Comparison of ENCODE assay signal across 22 mouse cellular contexts in genomic region chr6:15323099-15323498, GRCm38 (mm10).
"Had no signal": no experiment of that assay in that cellular context is flagged by ENCODE, and none has a peak within 500 bp of the region (broad histone marks: within the 10 kb centered on the region; RNA-seq: fewer than 3 reads in every experiment).

No protein-coding gene starts in this region.

- H3K27ac ChIP-seq: kidney, embryonic 15.5 days; limb, embryonic 12.5 days; limb, embryonic 15.5 days; liver, embryonic 12.5 days; liver, embryonic 15.5 days; lung, embryonic 15.5 days; midbrain, embryonic 10.5 days; midbrain, embryonic 13.5 days; neural tube, embryonic 12.5 days; neural tube, embryonic 15.5 days had no signal

- H3K4me1 ChIP-seq: kidney, embryonic 15.5 days; limb, embryonic 15.5 days; liver, embryonic 12.5 days; liver, embryonic 15.5 days; megakaryocyte, embryonic 14.5 days; midbrain, embryonic 10.5 days; midbrain, embryonic 13.5 days; neural tube, embryonic 12.5 days; neural tube, embryonic 15.5 days had no signal

- H3K27me3 ChIP-seq: kidney, embryonic 15.5 days; limb, embryonic 12.5 days; limb, embryonic 15.5 days; liver, embryonic 12.5 days; liver, embryonic 15.5 days; lung, embryonic 15.5 days; megakaryocyte, embryonic 14.5 days; midbrain, embryonic 13.5 days; neural tube, embryonic 12.5 days; neural tube, embryonic 15.5 days had no signal

- H3K4me3 ChIP-seq: kidney, embryonic 15.5 days; limb, embryonic 12.5 days; limb, embryonic 15.5 days; liver, embryonic 12.5 days; liver, embryonic 15.5 days; lung, embryonic 15.5 days; megakaryocyte, embryonic 14.5 days; midbrain, embryonic 10.5 days; midbrain, embryonic 13.5 days; neural tube, embryonic 12.5 days; neural tube, embryonic 15.5 days had no signal

- H3K4me2 ChIP-seq: kidney, embryonic 15.5 days; limb, embryonic 12.5 days; limb, embryonic 15.5 days; liver, embryonic 12.5 days; liver, embryonic 15.5 days; lung, embryonic 15.5 days; midbrain, embryonic 13.5 days; neural tube, embryonic 12.5 days; neural tube, embryonic 15.5 days had no signal

- ATAC-seq: liver, embryonic 12.5 days; midbrain, embryonic 13.5 days had no signal

- DNase-seq: kidney, postnatal 10 days; kidney, postnatal 36 days; left cerebral cortex, postnatal 4 days; lung, adult 18-20 months; lung, postnatal 10 days; lung, postnatal 36 days; retina, postnatal 1 day; right cerebral cortex, postnatal 25 days; spleen, adult 18-20 months; thymus, adult 18-20 months; thymus, postnatal 36 days had no signal

- H3K36me3 ChIP-seq: kidney, embryonic 15.5 days; limb, embryonic 12.5 days; limb, embryonic 15.5 days; liver, embryonic 12.5 days; liver, embryonic 15.5 days; lung, embryonic 15.5 days; midbrain, embryonic 10.5 days; midbrain, embryonic 13.5 days; neural tube, embryonic 12.5 days; neural tube, embryonic 15.5 days had no signal

- H3K9ac ChIP-seq: kidney, embryonic 15.5 days; limb, embryonic 12.5 days; limb, embryonic 15.5 days; liver, embryonic 12.5 days; liver, embryonic 15.5 days; lung, embryonic 15.5 days; midbrain, embryonic 13.5 days; neural tube, embryonic 12.5 days; neural tube, embryonic 15.5 days had no signal

- H3K9me3 ChIP-seq: kidney, embryonic 15.5 days; limb, embryonic 12.5 days; limb, embryonic 15.5 days; liver, embryonic 12.5 days; liver, embryonic 15.5 days; lung, embryonic 15.5 days; megakaryocyte, embryonic 14.5 days; midbrain, embryonic 10.5 days; midbrain, embryonic 13.5 days; neural tube, embryonic 12.5 days; neural tube, embryonic 15.5 days had no signal
